Mouse (Mus musculus): ENCODE measurements at regions not wholly inside any gene's neighbourhood (a gene's known extent, or its start where the extent isn't known, plus 50 kb on each side); places are given as distances from the start of the nearest gene placed in this dataset.

GRCm38 (mm10) chr10:111834280-111834679, 138.2 kb upstream of the Krr1 start:
- DNase-seq, result no peak

- no peak for DNase-seq
Measured at GRCm38 (mm10) chr10:111834925-111835823, 137.3 kb upstream of the Krr1 start.

GRCm38 (mm10) chr10:111836191-111836590, 136.3 kb upstream of the Krr1 start:
- DNase-seq, result no peak

GRCm38 (mm10) chr10:111836802-111837201, 135.7 kb upstream of the Krr1 start:
- no peak for DNase-seq

GRCm38 (mm10) chr10:111842321-111842775, 130.1 kb upstream of the Krr1 start:
- no peak for DNase-seq

- DNase-seq, result no peak
Measured at GRCm38 (mm10) chr10:111842896-111843295, 129.6 kb upstream of the Krr1 start.

GRCm38 (mm10) chr10:111843301-111843700, 129.2 kb upstream of the Krr1 start:
- DNase-seq, result no peak

GRCm38 (mm10) chr10:111844144-111844543, 128.3 kb upstream of the Krr1 start:
- no peak for DNase-seq

GRCm38 (mm10) chr10:111845946-111846345, 126.5 kb upstream of the Krr1 start:
- no peak for DNase-seq

GRCm38 (mm10) chr10:111854254-111854653, 118.2 kb upstream of the Krr1 start:
- no peak for DNase-seq

- DNase-seq, result no peak
Measured at GRCm38 (mm10) chr10:111855496-111855895, 117.0 kb upstream of the Krr1 start.

- no peak for DNase-seq
Measured at GRCm38 (mm10) chr10:111858403-111858802, 114.1 kb upstream of the Krr1 start.

GRCm38 (mm10) chr10:111865286-111865830, 107.1 kb upstream of the Krr1 start:
- no peak for DNase-seq

- DNase-seq, result no peak
Measured at GRCm38 (mm10) chr10:111867102-111867501, 105.4 kb upstream of the Krr1 start.

GRCm38 (mm10) chr10:111867538-111867937, 104.9 kb upstream of the Krr1 start:
- DNase-seq, result no peak

- DNase-seq, result no peak
Measured at GRCm38 (mm10) chr10:111880354-111880753, 92.1 kb upstream of the Krr1 start.

- peak; percentile 17 for DNase-seq
Measured at GRCm38 (mm10) chr10:111881339-111882211, 90.9 kb upstream of the Krr1 start.

- DNase-seq, result no peak
Measured at GRCm38 (mm10) chr10:111882521-111882920, 89.9 kb upstream of the Krr1 start.

- DNase-seq, result no peak
Measured at GRCm38 (mm10) chr10:111884701-111885100, 87.8 kb upstream of the Krr1 start.

GRCm38 (mm10) chr10:111889111-111889510, 83.4 kb upstream of the Krr1 start:
- no peak for DNase-seq

GRCm38 (mm10) chr10:111893489-111893888, 79.0 kb upstream of the Krr1 start:
- no peak for DNase-seq

- no peak for DNase-seq
Measured at GRCm38 (mm10) chr10:111893941-111894340, 78.5 kb upstream of the Krr1 start.

GRCm38 (mm10) chr10:111897361-111897760, 75.1 kb upstream of the Krr1 start:
- DNase-seq, result no peak

All from right cerebral cortex, postnatal 4 days (tissue).